Mouse (Mus musculus) hindbrain, embryonic 12.5 days (tissue): ENCODE results near the gene Hipk4. TPM values are rescaled to one million over a fixed set of nuclear protein-coding genes. Genes with fewer than 3 reads are reported as not detected.
"Not testable (repeated sequence)": the region's sequence is repeated elsewhere in the genome, so short reads cannot be mapped to it uniquely, and the experiment has no call there.

Experiments
- ATAC-seq: fragments of 200-750 bp; cut with Nextera tagmentation; 2 replicates; pipeline ENCODE4 v1.8.0; 2017; ENCODE audit warnings: moderate TSS enrichment; ENCODE audit not compliant: low FRiP score
- H3K27ac ChIP-seq: fragments of 300-500 bp; sonication (generic); 2 replicates; pipeline ENCODE4 v1.5.1; 2016; ENCODE audit warnings: mild to moderate bottlenecking
- H3K27me3 ChIP-seq: fragments of 300-500 bp; sonication (generic); 2 replicates; pipeline ENCODE4 v1.6.1; 2016; ENCODE audit warnings: mild to moderate bottlenecking
- H3K36me3 ChIP-seq: fragments of 300-500 bp; sonication (generic); 2 replicates; pipeline ENCODE4 v1.6.1; 2016; ENCODE audit warnings: mild to moderate bottlenecking
- H3K4me1 ChIP-seq: fragments of 300-500 bp; sonication (generic); 2 replicates; pipeline ENCODE4 v1.6.1; 2016
- H3K4me2 ChIP-seq: fragments of 300-500 bp; sonication (generic); replicated peaks from 2 replicates; pipeline ENCODE4 v1.6.1; 2016; ENCODE audit warnings: mild to moderate bottlenecking
- H3K4me3 ChIP-seq: fragments of 300-500 bp; sonication (generic); 2 replicates; pipeline ENCODE4 v1.5.1; 2016; ENCODE audit warnings: mild to moderate bottlenecking
- H3K9ac ChIP-seq: fragments of 300-500 bp; sonication (generic); 2 replicates; pipeline ENCODE4 v1.6.1; 2016; ENCODE audit warnings: mild to moderate bottlenecking, moderate library complexity
- H3K9me3 ChIP-seq: fragments of 300-500 bp; sonication (generic); replicated peaks from 2 replicates; pipeline ENCODE4 v1.6.1; 2016; ENCODE audit warnings: mild to moderate bottlenecking
- WGBS: fragments of 180-500 bp; shearing (Covaris S2); methylation state at CpG from one replicate; pipeline ENCODE4 v1.1.7; 2016; 5-methylcytosine and 5-hydroxymethylcytosine counted together
- polyA plus RNA-seq: library from polyadenylated mRNA; unstranded; fragments of >200 nt; fragmentation: Nextera tagmentation; extraction: Ambion mirVana; gene quantifications from 2 replicates; pipeline ENCODE4 v1.2.1, GENCODE M21; 2016

Hipk4 gene
- polyA plus RNA-seq, 1 experiment from 2014 or later: 0.36 TPM

GRCm38 (mm10) chr7:27486102-27486769 lies 36.8 kb upstream of the Hipk4 start:
- Histone ChIP-seq H3K27ac (peak overlapping the region; percentile 93), H3K9ac (no peak overlapping the region; the same call in 1 of the 2 replicates)
- 5% methylated on average over 13 of the region's 13 CpGs for WGBS

DNA sequence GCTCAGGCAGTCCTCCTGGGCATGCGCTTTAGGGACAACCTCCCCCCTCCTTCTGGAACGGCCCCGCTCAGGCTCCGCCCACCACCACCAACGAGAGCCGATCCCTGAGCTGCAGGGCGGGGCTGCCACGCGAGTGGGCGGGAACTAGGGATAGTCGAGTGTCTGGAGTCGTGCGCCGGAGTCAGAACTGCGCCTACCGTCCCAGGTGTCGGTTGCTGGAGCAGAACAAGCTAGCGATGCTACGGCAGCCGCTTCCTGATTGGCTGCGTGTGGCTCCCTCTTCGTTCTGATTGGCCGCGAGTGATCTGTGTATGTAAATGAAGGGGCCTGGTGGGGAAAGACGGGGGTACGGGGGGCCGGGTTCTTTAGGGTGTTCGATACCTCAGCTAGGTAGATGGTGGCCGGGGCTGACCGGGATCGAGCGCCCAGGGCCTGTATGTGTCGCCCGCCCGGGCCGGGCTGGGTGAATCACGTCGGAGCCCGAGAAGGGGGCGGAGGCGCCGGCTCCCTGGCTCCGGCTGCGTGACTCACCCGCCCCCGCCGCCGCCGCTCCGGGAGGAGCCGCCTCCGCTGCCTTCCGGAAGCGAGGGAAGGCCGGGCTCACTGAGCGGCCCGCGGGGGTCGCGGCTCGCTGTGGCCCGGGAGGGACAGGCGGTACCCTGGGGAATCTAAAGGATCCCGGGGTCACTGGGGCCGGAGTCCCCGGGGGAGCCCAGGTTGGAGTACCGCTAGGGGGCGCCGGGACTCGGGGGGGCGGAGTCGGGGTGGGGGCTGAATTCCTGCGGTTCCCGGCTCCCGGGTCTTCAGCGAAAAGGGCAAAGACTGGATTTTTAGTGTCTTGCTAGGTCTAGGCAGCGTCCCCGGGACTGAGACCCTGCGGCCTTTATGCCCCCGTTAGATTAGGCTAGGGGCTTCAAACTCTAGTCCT lies 36.0 kb upstream of the Hipk4 start, which contains the start of gene Sertad1:
Gene Sertad1, plus strand, starts transcription at position 141 of the 928 bp plus-strand sequence.
- H3K9ac ChIP-seq: peak within 1 kb of the TSS; percentile 83
- H3K4me1 ChIP-seq: peaks cover 21% of the 10 kb centered on the region
- no peaks in the 10 kb centered on the region for H3K9me3 ChIP-seq
- H3K36me3 ChIP-seq: peaks cover 5% of the 10 kb centered on the region; the same call in 1 of the 2 replicates
- ATAC-seq: peak; percentile 97
- peak within 1 kb of the TSS; percentile 73 for H3K4me3 ChIP-seq
- WGBS: under 1% methylated on average over 63 of the region's 80 CpGs
- H3K27ac ChIP-seq: peak within 1 kb of the TSS; percentile 93
- peak within 1 kb of the TSS; percentile 55 for H3K4me2 ChIP-seq
- peaks cover 18% of the 10 kb centered on the region; the same call in 1 of the 2 replicates for H3K27me3 ChIP-seq

More at GRCm38 (mm10) chr7:27486102-27486769, 36.8 kb upstream of the Hipk4 start:
- H3K36me3 ChIP-seq: peaks cover 5% of the 10 kb centered on the region; the same call in 1 of the 2 replicates
- H3K4me3 ChIP-seq: peak overlapping the region; percentile 73
- H3K4me1 ChIP-seq: peaks cover 26% of the 10 kb centered on the region
- peak; percentile 21 for ATAC-seq
- peaks cover 18% of the 10 kb centered on the region; the same call in 1 of the 2 replicates for H3K27me3 ChIP-seq
- peak overlapping the region; percentile 55 for H3K4me2 ChIP-seq
- no peaks in the 10 kb centered on the region for H3K9me3 ChIP-seq

GRCm38 (mm10) chr7:27487740-27488268 lies 35.3 kb upstream of the Hipk4 start:
- peak overlapping the region; percentile 55 for H3K4me2 ChIP-seq
- H3K9ac ChIP-seq: peak overlapping the region; percentile 83
- no peaks in the 10 kb centered on the region for H3K9me3 ChIP-seq
- peaks cover 18% of the 10 kb centered on the region; the same call in 1 of the 2 replicates for H3K27me3 ChIP-seq
- peak overlapping the region; percentile 73 for H3K4me3 ChIP-seq
- 3% methylated on average over 13 of the region's 13 CpGs for WGBS
- peaks cover 21% of the 10 kb centered on the region for H3K4me1 ChIP-seq
- H3K36me3 ChIP-seq: peaks cover 5% of the 10 kb centered on the region; the same call in 1 of the 2 replicates
- no peak for ATAC-seq
- peak overlapping the region; percentile 93 for H3K27ac ChIP-seq

- Histone ChIP-seq H3K4me1 (peaks cover 21% of the 10 kb centered on the region), H3K4me3 (no peak overlapping the region), H3K27ac (no peak overlapping the region), H3K9me3 (no peaks in the 10 kb centered on the region), H3K9ac (no peak overlapping the region), H3K27me3 (peaks cover 18% of the 10 kb centered on the region; the same call in 1 of the 2 replicates), H3K36me3 (peaks cover 5% of the 10 kb centered on the region; the same call in 1 of the 2 replicates), H3K4me2 (peak overlapping the region; percentile 58; the same call in 1 of the 2 replicates)
- WGBS: 90% methylated on average over 24 of the region's 25 CpGs
- no peak for ATAC-seq
Observed at GRCm38 (mm10) chr7:27489270-27489869, 33.7 kb upstream of the Hipk4 start.

GRCm38 (mm10) chr7:27490227-27490542 lies 32.9 kb upstream of the Hipk4 start:
- H3K4me3 ChIP-seq: peak overlapping the region; percentile 31
- 49% methylated on average over 4 of the region's 4 CpGs for WGBS
- peaks cover 21% of the 10 kb centered on the region for H3K4me1 ChIP-seq

GRCm38 (mm10) chr7:27490543-27491329 lies 32.3 kb upstream of the Hipk4 start:
- peak overlapping the region; percentile 59 for H3K9ac ChIP-seq
- H3K4me2 ChIP-seq: peak overlapping the region; percentile 58
- peaks cover 5% of the 10 kb centered on the region; the same call in 1 of the 2 replicates for H3K36me3 ChIP-seq
- WGBS: 3% methylated on average over 27 of the region's 33 CpGs
- peaks cover 21% of the 10 kb centered on the region for H3K4me1 ChIP-seq
- no peak; the same call in 1 of the 2 replicates for ATAC-seq
- peaks cover 12% of the 10 kb centered on the region; the same call in 1 of the 2 replicates for H3K27me3 ChIP-seq
- H3K9me3 ChIP-seq: no peaks in the 10 kb centered on the region
- H3K4me3 ChIP-seq: peak overlapping the region; percentile 31
- H3K27ac ChIP-seq: peak overlapping the region; percentile 67

More at GRCm38 (mm10) chr7:27490227-27490542, 32.9 kb upstream of the Hipk4 start:
- Histone ChIP-seq H3K36me3 (peaks cover 5% of the 10 kb centered on the region; the same call in 1 of the 2 replicates), H3K4me2 (peak overlapping the region; percentile 58), H3K9me3 (no peaks in the 10 kb centered on the region), H3K9ac (peak overlapping the region; percentile 59), H3K27me3 (peaks cover 18% of the 10 kb centered on the region; the same call in 1 of the 2 replicates), H3K27ac (peak overlapping the region; percentile 67)
- no peak for ATAC-seq

- no peak for ATAC-seq
- no peak overlapping the region for H3K9ac ChIP-seq
Observed at GRCm38 (mm10) chr7:27491856-27492255, 31.2 kb upstream of the Hipk4 start.

GRCm38 (mm10) chr7:27493022-27493421 lies 30.0 kb upstream of the Hipk4 start:
- peaks cover 5% of the 10 kb centered on the region; the same call in 1 of the 2 replicates for H3K36me3 ChIP-seq
- H3K27ac ChIP-seq: no peak overlapping the region
- H3K4me3 ChIP-seq: no peak overlapping the region
- H3K27me3 ChIP-seq: 0 out of 2 replicates have a peak, but pooled peaks cover 11% of the 10 kb centered on the region
- no peaks in the 10 kb centered on the region for H3K9me3 ChIP-seq
- ATAC-seq: no peak
- WGBS: 79% methylated on average over 3 of the region's 3 CpGs
- no peak overlapping the region for H3K9ac ChIP-seq
- peaks cover 15% of the 10 kb centered on the region for H3K4me1 ChIP-seq
- no peak overlapping the region for H3K4me2 ChIP-seq

More at GRCm38 (mm10) chr7:27491856-27492255, 31.2 kb upstream of the Hipk4 start:
- Histone ChIP-seq H3K27ac (no peak overlapping the region), H3K4me2 (no peak overlapping the region), H3K36me3 (peaks cover 5% of the 10 kb centered on the region; the same call in 1 of the 2 replicates), H3K9me3 (no peaks in the 10 kb centered on the region), H3K4me3 (no peak overlapping the region), H3K4me1 (peaks cover 21% of the 10 kb centered on the region), H3K27me3 (0 out of 2 replicates have a peak, but pooled peaks cover 11% of the 10 kb centered on the region)
- WGBS: 73% methylated on average over 7 of the region's 7 CpGs

GRCm38 (mm10) chr7:27493450-27493849 lies 29.6 kb upstream of the Hipk4 start:
- no peak overlapping the region for H3K4me3 ChIP-seq
- 0 out of 2 replicates have a peak, but pooled peaks cover 11% of the 10 kb centered on the region for H3K27me3 ChIP-seq
- WGBS: 83% methylated on average over 5 of the region's 5 CpGs
- H3K9me3 ChIP-seq: no peaks in the 10 kb centered on the region
- no peak overlapping the region for H3K9ac ChIP-seq
- H3K4me2 ChIP-seq: no peak overlapping the region
- ATAC-seq: no peak
- no peak overlapping the region for H3K27ac ChIP-seq
- peaks cover 11% of the 10 kb centered on the region for H3K4me1 ChIP-seq
- H3K36me3 ChIP-seq: peaks cover 5% of the 10 kb centered on the region; the same call in 1 of the 2 replicates

- H3K36me3 ChIP-seq, ATAC-seq: not testable (repeated sequence)
- WGBS: 90% methylated on average over 9 of the region's 9 CpGs
Observed at GRCm38 (mm10) chr7:27494659-27495367, 28.3 kb upstream of the Hipk4 start.

More at GRCm38 (mm10) chr7:27494659-27495367, 28.3 kb upstream of the Hipk4 start:
- H3K9me3 ChIP-seq, H3K27me3 ChIP-seq, H3K27ac ChIP-seq, H3K4me2 ChIP-seq, H3K4me3 ChIP-seq, H3K9ac ChIP-seq: not testable (repeated sequence)
- H3K4me1 ChIP-seq: peaks cover 10% of the 10 kb centered on the region
